10 mouse cellular contexts compared by ENCODE assay signal in the genomic region with DNA sequence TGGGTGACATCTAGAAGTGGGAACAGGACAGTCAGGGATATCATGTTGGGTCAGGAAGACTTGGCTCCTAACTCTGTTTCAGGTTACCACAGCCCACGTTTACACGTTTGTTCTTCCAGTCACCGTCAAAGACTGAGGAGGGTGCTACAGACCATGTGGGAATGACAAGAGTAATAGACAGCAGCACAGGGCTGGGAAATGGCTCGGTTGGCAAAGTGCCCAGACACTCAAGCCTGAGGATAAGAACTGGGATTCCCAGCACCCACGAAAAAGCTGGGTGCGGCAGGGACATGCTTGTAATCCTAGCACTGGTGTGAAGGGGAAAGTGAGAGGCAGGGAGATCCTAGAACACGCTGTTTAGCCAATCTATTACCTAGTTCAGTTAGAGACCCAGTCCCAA.
DNase-seq lines count a peak whose midpoint lies in the region; ATAC-seq and TF ChIP-seq lines count a peak whose summit lies in the region.
"Had no signal": no experiment of that assay in that cellular context is flagged by ENCODE, and none has a peak within 500 bp of the region (broad histone marks: within the 10 kb centered on the region; RNA-seq: fewer than 3 reads in every experiment).

No protein-coding gene starts in this region.

- H3K4me1 ChIP-seq in kidney, embryonic 16.5 days (ENCODE audit: insufficient read depth, low read length) = peaks cover 15% of the 10 kb centered on the region
- H3K4me1 ChIP-seq: midbrain, embryonic 10.5 days had no signal

- no peaks in the 10 kb centered on the region for H3K36me3 ChIP-seq in kidney, embryonic 16.5 days (ENCODE audit: insufficient read depth, low read length)
- H3K36me3 ChIP-seq: heart, embryonic 13.5 days; midbrain, embryonic 10.5 days had no signal

- H3K27me3 ChIP-seq in kidney, embryonic 16.5 days (ENCODE audit: insufficient read depth, low read length) = no peaks in the 10 kb centered on the region

- no peak overlapping the region for H3K4me2 ChIP-seq in kidney, embryonic 16.5 days (replicated peaks; ENCODE audit: low read depth, low read length)
- H3K4me2 ChIP-seq: heart, embryonic 13.5 days had no signal

- no peak for ATAC-seq in kidney, embryonic 16.5 days (ENCODE audit: low FRiP score, low TSS enrichment)

- no peaks in the 10 kb centered on the region for H3K9me3 ChIP-seq in kidney, embryonic 16.5 days (ENCODE audit: low read length)
- H3K9me3 ChIP-seq: heart, embryonic 13.5 days; midbrain, embryonic 10.5 days had no signal

- H3K27ac ChIP-seq in gastrocnemius, adult 2 months = no peak overlapping the region
- no peak overlapping the region for H3K27ac ChIP-seq in kidney, embryonic 16.5 days (ENCODE audit: low read length)
- H3K27ac ChIP-seq: heart, embryonic 13.5 days; midbrain, embryonic 10.5 days had no signal

- 58% methylated on average over 7 of the region's 7 CpGs for WGBS in kidney, embryonic 16.5 days

- H3K9ac ChIP-seq in kidney, embryonic 16.5 days (replicated peaks; ENCODE audit: low read length) = no peak overlapping the region
- H3K9ac ChIP-seq: heart, embryonic 13.5 days had no signal

- no peak for TF ChIP-seq CTCF in gastrocnemius, adult 2 months (IDR thresholded peaks at IDR 0.05)

- intact Hi-C loops in gastrocnemius, adult 2 months (cut with DNase I) = no loop called here

- no peak overlapping the region for H3K4me3 ChIP-seq in gastrocnemius, adult 2 months
- H3K4me3 ChIP-seq in kidney, embryonic 16.5 days (ENCODE audit: low read length) = no peak overlapping the region
- H3K4me3 ChIP-seq: heart, embryonic 13.5 days; midbrain, embryonic 10.5 days had no signal

- DNase-seq in gastrocnemius, adult 2 months = peak; percentile 40
- DNase-seq in gastrocnemius, adult 18-20 months (ENCODE audit: low spot score) = no peak
- DNase-seq in 3T3-L1 (ENCODE audit: low read depth, low spot score) = peak; percentile 47
- peak; percentile 43 for DNase-seq in cerebellum, adult 9-10 months
- DNase-seq in layer of hippocampus, adult 9-11 months = peak; percentile 76
- no peak for DNase-seq in spleen, adult 12 weeks (ENCODE audit: low spot score)
- no peak for DNase-seq in urinary bladder, adult 18-20 months (ENCODE audit: low spot score in 2 of 2)

Comparison
In these comparisons a context has a peak if more than half of its experiments do, and no peak if none do; other contexts are left out.
1. DNase-seq: peak in gastrocnemius, adult 2 months (single experiment), 3T3-L1 (single experiment), cerebellum, adult 9-10 months (single experiment) and layer of hippocampus, adult 9-11 months (single experiment); none in gastrocnemius, adult 18-20 months (single experiment), spleen, adult 12 weeks (single experiment) and urinary bladder, adult 18-20 months (0 of 2).